Mouse (Mus musculus) B cell, adult 2 months (primary cell): ENCODE measurements around the gene Olfr1436.
"Not testable (repeated sequence)": the region's sequence is repeated elsewhere in the genome, so short reads cannot be mapped to it uniquely, and the experiment has no call there.

Experiments used
- DNase-seq, 2 experiments: peaks; one replicate each; pipeline ENCODE4 v3.0.0; 2022

Gene Olfr1436

GRCm38 (mm10) chr19:12299030-12299429 is at the start of gene Olfr1436:
Olfr1436 (minus strand) TSS chr19:12299130.
- DNase-seq: not testable (repeated sequence)

DNA sequence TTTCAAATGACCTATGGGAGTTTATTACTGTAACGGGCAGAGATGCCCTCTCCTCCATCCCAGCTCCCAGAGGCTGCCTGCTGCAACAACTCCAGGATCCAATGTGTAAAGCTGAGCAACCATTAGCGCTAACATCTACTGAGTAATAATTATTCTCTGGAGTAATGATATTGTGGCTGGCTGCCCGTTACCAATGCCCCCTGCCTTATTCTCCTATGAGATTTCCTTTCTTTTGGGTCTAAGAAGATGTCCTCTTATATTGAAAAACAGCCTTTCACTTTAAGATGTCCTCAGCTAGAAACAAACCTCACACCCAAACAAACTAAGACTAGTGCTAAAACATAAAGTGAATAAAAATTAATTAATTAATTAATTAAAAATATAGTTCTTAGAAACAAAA is 36.9 kb upstream of the Olfr1436 start, which contains the start of gene Olfr1438-ps1:
TSS of gene Olfr1438-ps1 (minus strand) at position 101 of the 400 bp plus-strand sequence.
- no peak for DNase-seq

DNA sequence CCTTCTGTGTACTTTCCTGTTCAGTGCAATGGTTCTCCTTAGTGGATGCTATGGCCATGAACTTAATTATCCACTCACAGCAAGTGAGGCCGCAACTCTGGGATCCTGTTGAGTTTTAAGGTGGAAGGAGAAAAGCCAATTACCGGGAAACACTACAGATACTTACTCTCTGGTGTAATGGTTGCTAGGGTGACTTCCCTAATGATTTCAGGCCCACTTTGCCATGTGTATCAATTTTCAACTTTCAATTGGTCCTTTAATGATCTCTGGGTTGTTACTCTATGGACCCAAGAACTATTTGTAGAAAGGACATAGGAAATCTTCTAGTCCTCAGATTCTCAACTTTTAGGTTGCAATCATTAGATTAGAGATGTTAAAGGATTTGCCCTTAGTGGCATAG is 26.1 kb upstream of the Olfr1436 start, which contains the start of gene Olfr1437:
TSS of gene Olfr1437 (minus strand) at position 101 of the 400 bp plus-strand sequence.
- no peak for DNase-seq

GRCm38 (mm10) chr19:12292979-12293378 is 6.0 kb downstream of the Olfr1436 start:
- no peak for DNase-seq

GRCm38 (mm10) chr19:12279554-12279953 is 19.4 kb downstream of the Olfr1436 start, which contains the start of gene Olfr1434:
Olfr1434 (plus strand) TSS chr19:12279854.
- DNase-seq: no peak

GRCm38 (mm10) chr19:12260732-12261131 is 38.2 kb downstream of the Olfr1436 start, which contains the start of gene Olfr235:
Olfr235 (plus strand) TSS chr19:12261032.
- no peak for DNase-seq
